Mouse (Mus musculus) brain, embryonic 14.5 days (tissue): ENCODE measurements around the gene 4921536K21Rik.

Source experiments
- CTCF ChIP-seq: fragments of 200-500 bp; IDR thresholded peaks from 2 replicates; pipeline ENCODE4 v1.5.1; 2012; ENCODE audit warnings: inconsistent platforms, mild to moderate bottlenecking, moderate library complexity, borderline replicate concordance; ENCODE audit not compliant: insufficient read depth, insufficient read length; ENCODE audit errors: extremely low read depth
- POLR2A ChIP-seq: fragments of 200-500 bp; IDR thresholded peaks from 2 replicates; pipeline ENCODE4 v1.6.1; 2012; ENCODE audit warnings: mild to moderate bottlenecking, inconsistent platforms, borderline replicate concordance; ENCODE audit not compliant: poor library complexity, insufficient read depth, insufficient read length, severe bottlenecking; ENCODE audit errors: extremely low read depth

DNA sequence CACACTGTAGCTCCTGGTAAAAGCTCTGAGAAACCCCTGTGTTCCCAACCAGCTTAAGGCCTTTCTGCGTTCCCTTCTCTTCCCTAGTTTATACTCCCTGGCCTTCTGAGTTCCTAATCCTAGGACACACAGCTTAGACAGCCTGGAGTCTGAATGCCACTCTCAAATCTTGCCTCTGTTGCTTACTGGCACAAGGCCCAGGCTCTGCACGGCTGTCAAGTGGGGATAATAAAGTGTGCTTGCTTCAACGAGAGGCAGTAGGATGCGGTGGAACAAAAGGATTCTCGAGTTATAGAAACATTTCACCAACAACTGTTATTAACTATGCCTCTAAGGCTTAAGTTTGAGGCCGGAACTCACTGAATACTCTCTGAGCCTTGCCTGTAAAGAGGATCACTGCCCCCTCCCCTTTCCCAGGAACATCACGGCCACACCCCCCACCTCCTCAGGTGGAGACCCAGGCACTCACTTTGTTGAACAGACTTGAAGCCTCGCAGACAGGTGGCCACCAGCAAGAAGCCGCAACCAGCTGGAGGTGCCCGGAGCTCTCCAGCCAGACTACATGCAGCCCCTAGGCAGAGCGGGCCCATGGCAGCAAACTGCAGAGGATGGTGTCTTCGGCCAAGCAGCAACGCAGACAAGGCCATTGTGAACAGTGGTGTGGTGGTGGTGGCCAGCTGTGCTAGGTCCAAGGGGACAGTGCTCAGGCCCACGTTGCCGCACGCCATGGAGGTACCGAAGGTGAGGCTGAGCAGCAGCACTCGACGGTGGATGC, 17.4 kb upstream of the 4921536K21Rik start:
- TF ChIP-seq CTCF (no peak), POLR2A (no peak)
